22 mouse cellular contexts compared by ENCODE assay signal in the genomic region with DNA sequence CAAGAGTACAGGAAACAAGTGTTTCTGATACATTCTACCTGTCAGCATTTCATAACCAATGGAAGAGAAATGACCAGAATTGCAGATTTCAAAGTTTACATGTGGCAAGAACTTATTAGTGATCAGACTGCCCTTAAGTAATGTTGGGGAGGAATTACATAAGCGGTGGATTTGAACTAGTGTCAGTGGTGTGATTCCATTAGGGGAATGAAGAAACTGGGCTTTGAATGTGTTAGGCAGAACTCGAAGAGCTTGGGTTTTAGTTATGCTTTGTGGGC. TPM values are rescaled to one million over a fixed set of nuclear protein-coding genes. Genes with fewer than 3 reads are reported as not detected.
"Had no signal": no experiment of that assay in that cellular context is flagged by ENCODE, and none has a peak within 500 bp of the region (broad histone marks: within the 10 kb centered on the region; RNA-seq: fewer than 3 reads in every experiment).

No protein-coding gene starts in this region.

- H3K9ac ChIP-seq: liver, embryonic 12.5 days; lung, embryonic 15.5 days; neural tube, embryonic 15.5 days had no signal

- H3K4me1 ChIP-seq: limb, embryonic 10.5 days; liver, embryonic 12.5 days; lung, embryonic 15.5 days; midbrain, embryonic 10.5 days had no signal

- H3K4me3 ChIP-seq: limb, embryonic 10.5 days; liver, embryonic 12.5 days; lung, embryonic 15.5 days; midbrain, embryonic 10.5 days; myocyte; neural tube, embryonic 15.5 days had no signal

- DNase-seq: kidney, adult 11 months; kidney, adult 9 months; kidney, postnatal 36 days; midbrain, embryonic 14.5 days; right cerebral cortex, adult 18-20 months; right cerebral cortex, postnatal 4 days; spleen, adult 18-20 months; thymus, postnatal 14 days had no signal

- H3K36me3 ChIP-seq: limb, embryonic 10.5 days; liver, embryonic 12.5 days; lung, embryonic 15.5 days; midbrain, embryonic 10.5 days; neural tube, embryonic 15.5 days had no signal

- ATAC-seq: liver, embryonic 12.5 days had no signal

- H3K27me3 ChIP-seq: liver, embryonic 12.5 days; lung, embryonic 15.5 days; neural tube, embryonic 15.5 days had no signal

- H3K4me2 ChIP-seq: liver, embryonic 12.5 days; lung, embryonic 15.5 days; neural tube, embryonic 15.5 days had no signal

- H3K27ac ChIP-seq: kidney, postnatal 0 days; limb, embryonic 10.5 days; liver, embryonic 12.5 days; lung, embryonic 15.5 days; midbrain, embryonic 10.5 days; neural tube, embryonic 15.5 days had no signal

- H3K9me3 ChIP-seq: limb, embryonic 10.5 days; liver, embryonic 12.5 days; lung, embryonic 15.5 days; midbrain, embryonic 10.5 days; neural tube, embryonic 15.5 days had no signal

RNA-seq across cellular contexts. Expression of a gene that starts 12.1 kb away (rescaled TPM):
- total RNA-seq: layer of hippocampus, adult 18-20 months; layer of hippocampus, postnatal 14 days; left cerebral cortex, adult 18-20 months; left cerebral cortex, postnatal 10 days had no signal
- polyA plus RNA-seq: kidney, postnatal 0 days; limb, embryonic 10.5 days; liver, embryonic 12.5 days; liver, embryonic 16.5 days; midbrain, embryonic 10.5 days; midbrain, embryonic 14.5 days; myocyte; neural tube, embryonic 11.5 days; neural tube, embryonic 15.5 days; stomach, embryonic 16.5 days had no signal
